Mouse (Mus musculus) thymus, adult 2 months (tissue): ENCODE results near the gene Gdf11.

ENCODE experiments used
- CTCF ChIP-seq: fragments of 200-500 bp; IDR thresholded peaks from 2 replicates; pipeline ENCODE4 v1.5.1; 2012; ENCODE audit warnings: mild to moderate bottlenecking, control low read depth, low read length, moderate library complexity, borderline replicate concordance; ENCODE audit not compliant: control insufficient read depth, poor library complexity, insufficient read depth; ENCODE audit errors: extremely low read depth
- POLR2A ChIP-seq: fragments of 200-500 bp; IDR thresholded peaks from 2 replicates; pipeline ENCODE4 v1.6.1; 2012; ENCODE audit warnings: mild to moderate bottlenecking, low read length, control low read depth, moderate library complexity; ENCODE audit not compliant: control insufficient read depth, poor library complexity, insufficient read depth; ENCODE audit errors: extremely low read depth

GRCm38 (mm10) chr10:128843260-128843659, 48.3 kb downstream of the Gdf11 start:
- TF ChIP-seq CTCF: no peak
- no peak for TF ChIP-seq POLR2A
